Mouse (Mus musculus): ENCODE data around the gene Irgm2. TPM values are rescaled to one million over a fixed set of nuclear protein-coding genes. Genes with fewer than 3 reads are reported as not detected.
"Not testable (repeated sequence)": the region's sequence is repeated elsewhere in the genome, so short reads cannot be mapped to it uniquely, and the experiment has no call there.

Irgm2 gene
- polyA plus RNA-seq, 1 experiment = 18.3 TPM

GRCm38 (mm10) chr11:58169666-58170065 is 29.8 kb upstream of the Irgm2 start:
- WGBS = 86% methylated on average over 4 of the region's 4 CpGs
- no peak for TF ChIP-seq CTCF (IDR thresholded peaks at IDR 0.05; ENCODE audit: extremely low read depth, insufficient read depth, insufficient read length, insufficient replicate concordance)
- no peak for TF ChIP-seq POLR2A (IDR thresholded peaks at IDR 0.05; ENCODE audit: low read depth, low read length)
- no peak for DNase-seq (ENCODE audit: low read depth in 1 of 2, low spot score in 2 of 2)
- Histone ChIP-seq H3K36me3 (ENCODE audit: control insufficient read depth, insufficient read depth, low read length) (peaks cover 3% of the 10 kb centered on the region; the same call in 1 of the 2 replicates), H3K27me3 (ENCODE audit: control insufficient read depth, insufficient read depth, low read length) (no peaks in the 10 kb centered on the region), H3K4me1 (ENCODE audit: control insufficient read depth, insufficient read depth, insufficient read length) (peaks cover 6% of the 10 kb centered on the region; the same call in 1 of the 2 replicates), H3K27ac (ENCODE audit: insufficient read depth, low read length) (no peak overlapping the region), H3K4me3 (ENCODE audit: extremely low read depth, insufficient read depth, insufficient read length) (no peak overlapping the region)

GRCm38 (mm10) chr11:58171459-58172091 is 27.8 kb upstream of the Irgm2 start, which contains the start of gene Mrpl22:
TSS of gene Mrpl22 (plus strand) at chr11:58171661.
- H3K4me3 ChIP-seq (ENCODE audit: extremely low read depth, insufficient read depth, insufficient read length) = peak within 1 kb of the TSS; percentile 90
- peak; percentile 78 to 94 for DNase-seq (ENCODE audit: low read depth in 1 of 2, low spot score in 2 of 2)
- peaks cover 10% of the 10 kb centered on the region for H3K36me3 ChIP-seq (ENCODE audit: control insufficient read depth, insufficient read depth, low read length)
- peak within 1 kb of the TSS; percentile 65 for H3K27ac ChIP-seq (ENCODE audit: insufficient read depth, low read length)
- TF ChIP-seq CTCF (IDR thresholded peaks at IDR 0.05; ENCODE audit: extremely low read depth, insufficient read depth, insufficient read length, insufficient replicate concordance) = no peak
- peak; percentile 29; the same call in 1 of the 2 replicates for TF ChIP-seq POLR2A (IDR thresholded peaks at IDR 0.05; ENCODE audit: low read depth, low read length)
- H3K4me1 ChIP-seq (ENCODE audit: control insufficient read depth, insufficient read depth, insufficient read length) = peaks cover 6% of the 10 kb centered on the region; the same call in 1 of the 2 replicates
- H3K27me3 ChIP-seq (ENCODE audit: control insufficient read depth, insufficient read depth, low read length) = no peaks in the 10 kb centered on the region
- 1% methylated on average over 34 of the region's 34 CpGs for WGBS

- no peak overlapping the region for H3K4me3 ChIP-seq (ENCODE audit: extremely low read depth, insufficient read depth, insufficient read length)
- peaks cover 7% of the 10 kb centered on the region for H3K4me1 ChIP-seq (ENCODE audit: control insufficient read depth, insufficient read depth, insufficient read length)
- no peak overlapping the region for H3K27ac ChIP-seq (ENCODE audit: insufficient read depth, low read length)
- 27% methylated on average over 3 of the region's 3 CpGs for WGBS
- DNase-seq (ENCODE audit: low read depth in 1 of 2, low spot score in 2 of 2) = peak; percentile 71 to 80
- TF ChIP-seq POLR2A (IDR thresholded peaks at IDR 0.05; ENCODE audit: low read depth, low read length) = no peak
- peak; percentile 58; the same call in 1 of the 2 replicates for TF ChIP-seq CTCF (IDR thresholded peaks at IDR 0.05; ENCODE audit: extremely low read depth, insufficient read depth, insufficient read length, insufficient replicate concordance)
- peaks cover 18% of the 10 kb centered on the region for H3K36me3 ChIP-seq (ENCODE audit: control insufficient read depth, insufficient read depth, low read length)
- no peaks in the 10 kb centered on the region for H3K27me3 ChIP-seq (ENCODE audit: control insufficient read depth, insufficient read depth, low read length)
These were observed 19.9 kb upstream of the Irgm2 start for GRCm38 (mm10) chr11:58179563-58179962.

GRCm38 (mm10) chr11:58179986-58180385 is 19.4 kb upstream of the Irgm2 start:
- peaks cover 11% of the 10 kb centered on the region for H3K4me1 ChIP-seq (ENCODE audit: control insufficient read depth, insufficient read depth, insufficient read length)
- H3K27me3 ChIP-seq (ENCODE audit: control insufficient read depth, insufficient read depth, low read length); H3K27ac ChIP-seq (ENCODE audit: insufficient read depth, low read length); DNase-seq (ENCODE audit: low read depth in 1 of 2, low spot score in 2 of 2); H3K4me3 ChIP-seq (ENCODE audit: extremely low read depth, insufficient read depth, insufficient read length): not testable (repeated sequence)
- 90% methylated on average over 6 of the region's 6 CpGs for WGBS
- H3K36me3 ChIP-seq (ENCODE audit: control insufficient read depth, insufficient read depth, low read length) = peaks cover 18% of the 10 kb centered on the region

- Histone ChIP-seq H3K4me3 (ENCODE audit: extremely low read depth, insufficient read depth, insufficient read length) (no peak overlapping the region), H3K36me3 (ENCODE audit: control insufficient read depth, insufficient read depth, low read length) (peaks cover 15% of the 10 kb centered on the region), H3K4me1 (ENCODE audit: control insufficient read depth, insufficient read depth, insufficient read length) (peaks cover 13% of the 10 kb centered on the region), H3K27ac (ENCODE audit: insufficient read depth, low read length) (0 out of 2 replicates have a peak overlapping the region, but pooled peaks have one; percentile 5), H3K27me3 (ENCODE audit: control insufficient read depth, insufficient read depth, low read length) (no peaks in the 10 kb centered on the region)
- no peak for DNase-seq (ENCODE audit: low read depth in 1 of 2, low spot score in 2 of 2)
- no peak for TF ChIP-seq CTCF (IDR thresholded peaks at IDR 0.05; ENCODE audit: extremely low read depth, insufficient read depth, insufficient read length, insufficient replicate concordance)
- no peak for TF ChIP-seq POLR2A (IDR thresholded peaks at IDR 0.05; ENCODE audit: low read depth, low read length)
- 95% methylated on average over 7 of the region's 7 CpGs for WGBS
These were observed 18.7 kb upstream of the Irgm2 start for GRCm38 (mm10) chr11:58180756-58181155.

GRCm38 (mm10) chr11:58183579-58183978 is 15.8 kb upstream of the Irgm2 start:
- H3K27me3 ChIP-seq (ENCODE audit: control insufficient read depth, insufficient read depth, low read length) = no peaks in the 10 kb centered on the region
- H3K27ac ChIP-seq (ENCODE audit: insufficient read depth, low read length) = peak overlapping the region; percentile 73
- peak overlapping the region; percentile 57; the same call in 1 of the 2 replicates for H3K4me3 ChIP-seq (ENCODE audit: extremely low read depth, insufficient read depth, insufficient read length)
- H3K4me1 ChIP-seq (ENCODE audit: control insufficient read depth, insufficient read depth, insufficient read length) = peaks cover 13% of the 10 kb centered on the region
- WGBS = 0% methylated on average over 3 of the region's 3 CpGs
- DNase-seq (ENCODE audit: low read depth in 1 of 2, low spot score in 2 of 2) = peak in 1 of 2 experiments; percentile 35
- no peak for TF ChIP-seq CTCF (IDR thresholded peaks at IDR 0.05; ENCODE audit: extremely low read depth, insufficient read depth, insufficient read length, insufficient replicate concordance)
- TF ChIP-seq POLR2A (IDR thresholded peaks at IDR 0.05; ENCODE audit: low read depth, low read length) = peak; percentile 3; the same call in 1 of the 2 replicates
- H3K36me3 ChIP-seq (ENCODE audit: control insufficient read depth, insufficient read depth, low read length) = peaks cover 14% of the 10 kb centered on the region

GRCm38 (mm10) chr11:58189675-58190074 is 9.7 kb upstream of the Irgm2 start:
- 88% methylated on average over 6 of the region's 6 CpGs for WGBS
- peaks cover 22% of the 10 kb centered on the region for H3K36me3 ChIP-seq (ENCODE audit: control insufficient read depth, insufficient read depth, low read length)
- no peaks in the 10 kb centered on the region for H3K27me3 ChIP-seq (ENCODE audit: control insufficient read depth, insufficient read depth, low read length)
- no peak overlapping the region for H3K4me3 ChIP-seq (ENCODE audit: extremely low read depth, insufficient read depth, insufficient read length)
- no peak overlapping the region for H3K27ac ChIP-seq (ENCODE audit: insufficient read depth, low read length)
- peaks cover 4% of the 10 kb centered on the region; the same call in 1 of the 2 replicates for H3K4me1 ChIP-seq (ENCODE audit: control insufficient read depth, insufficient read depth, insufficient read length)
- no peak for TF ChIP-seq POLR2A (IDR thresholded peaks at IDR 0.05; ENCODE audit: low read depth, low read length)
- TF ChIP-seq CTCF (IDR thresholded peaks at IDR 0.05; ENCODE audit: extremely low read depth, insufficient read depth, insufficient read length, insufficient replicate concordance) = no peak
- no peak for DNase-seq (ENCODE audit: low read depth in 1 of 2, low spot score in 2 of 2)

Data from spleen, adult 2 months (tissue).